Mouse (Mus musculus) ES-Bruce4 (cell line): ENCODE data around the gene Herc6.

Experiments used
- CTCF ChIP-seq: IDR thresholded peaks from one replicate; pipeline ENCODE4 v1.8.1; 2011; ENCODE audit warnings: low read depth, low read length
- EP300 ChIP-seq: IDR thresholded peaks from 2 replicates; pipeline ENCODE4 v1.6.1; 2011; ENCODE audit warnings: low read depth, low read length; ENCODE audit not compliant: insufficient read depth
- POLR2A ChIP-seq: IDR thresholded peaks from one replicate; pipeline ENCODE4 v1.8.1; 2011; ENCODE audit warnings: low read length; ENCODE audit not compliant: insufficient read depth

DNA sequence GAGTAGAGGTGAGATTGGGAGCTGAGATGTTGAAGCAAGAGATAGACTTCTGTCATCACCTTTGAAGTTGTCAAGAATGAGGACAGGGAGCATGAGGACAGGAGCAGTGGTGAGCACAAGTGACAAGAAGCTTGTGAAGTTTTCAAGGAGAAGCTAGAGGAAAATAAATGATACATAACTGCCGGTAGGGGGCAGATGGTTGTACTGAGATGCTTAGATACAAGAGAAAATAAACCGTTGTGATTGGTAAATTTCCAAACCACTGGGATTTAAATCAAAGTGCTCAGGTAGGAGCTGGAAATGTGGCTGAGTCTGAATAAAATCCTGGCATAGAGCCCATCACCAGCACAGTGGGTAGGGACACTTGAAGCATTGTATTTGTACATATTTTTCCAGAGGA, 28.8 kb downstream of the Herc6 start:
- TF ChIP-seq POLR2A (no peak), CTCF (no peak), EP300 (no peak)
